Mouse (Mus musculus) MEL (cell line): ENCODE measurements around the gene Ppp1r27. TPM values are rescaled to one million over a fixed set of nuclear protein-coding genes. Genes with fewer than 3 reads are reported as not detected.

Experiments
- DNase-seq: peaks from one replicate; pipeline ENCODE4 v3.0.0; 2011; ENCODE audit warnings: low read depth, low spot score
- H3K27ac ChIP-seq: 2 replicates; pipeline ENCODE4 v1.5.1; 2012; ENCODE audit warnings: low read depth, mild to moderate bottlenecking, control low read depth, low read length, moderate library complexity; ENCODE audit not compliant: control insufficient read depth
- H3K27me3 ChIP-seq, 2 experiments: fragments of 150-350 bp in 1 of 2; sonication (generic) in 1 of 2; 2 replicates each; pipeline ENCODE4 v1.6.1; 2012; ENCODE audit warnings: low read length in 2 of 2, mild to moderate bottlenecking in 2 of 2, improper control_type of control experiment in 1 of 2, moderate library complexity in 1 of 2; ENCODE audit not compliant: insufficient read depth in 2 of 2, control insufficient read depth in 1 of 2
- H3K36me3 ChIP-seq, 2 experiments: 2 replicates each; pipeline ENCODE4 v1.6.1; 2012 to 2014; ENCODE audit warnings: low read length in 2 of 2, improper control_type of control experiment in 1 of 2, inconsistent platforms in 1 of 2, mild to moderate bottlenecking in 1 of 2; ENCODE audit not compliant: insufficient read depth in 2 of 2, control insufficient read depth in 1 of 2
- H3K4me1 ChIP-seq, 2 experiments: fragments of 150-350 bp in 1 of 2; sonication (generic) in 1 of 2; 2 replicates each; pipeline ENCODE4 v1.6.1; 2012; ENCODE audit warnings: low read length in 2 of 2, improper control_type of control experiment in 1 of 2, mild to moderate bottlenecking in 1 of 2; ENCODE audit not compliant: insufficient read depth in 2 of 2, control insufficient read depth in 1 of 2
- H3K4me3 ChIP-seq, 2 experiments: fragments of 150-350 bp in 1 of 2; sonication (generic) in 1 of 2; 2 replicates each; pipeline ENCODE4 v1.5.1; 2012; ENCODE audit warnings: low read depth in 2 of 2, low read length in 2 of 2, mild to moderate bottlenecking in 2 of 2, moderate library complexity in 2 of 2, control low read depth in 1 of 2, improper control_type of control experiment in 1 of 2; ENCODE audit not compliant: control insufficient read depth in 1 of 2, insufficient read depth in 1 of 2
- H3K79me2 ChIP-seq: 2 replicates; pipeline ENCODE4 v1.6.1; 2012; ENCODE audit warnings: mild to moderate bottlenecking, low read length, moderate library complexity; ENCODE audit not compliant: control insufficient read depth, poor library complexity, insufficient read depth
- H3K9ac ChIP-seq: 2 replicates; pipeline ENCODE4 v1.6.1; 2012; ENCODE audit warnings: low read depth, mild to moderate bottlenecking, control low read depth, low read length, moderate library complexity; ENCODE audit not compliant: control insufficient read depth, poor library complexity, severe bottlenecking
- H3K9me3 ChIP-seq: fragments of 150-350 bp; sonication (generic); replicated peaks from 2 replicates; pipeline ENCODE4 v1.6.1; 2012; ENCODE audit warnings: mild to moderate bottlenecking, low read length, improper control_type of control experiment, moderate library complexity; ENCODE audit not compliant: insufficient read depth
- CHD1 ChIP-seq: IDR thresholded peaks from 2 replicates; pipeline ENCODE4 v1.6.1; 2012; ENCODE audit warnings: low read depth, mild to moderate bottlenecking, inconsistent platforms, low read length, improper control_type of control experiment
- GATA1 ChIP-seq: IDR thresholded peaks from 2 replicates; pipeline ENCODE4 v1.6.1; 2011; ENCODE audit warnings: low read depth, low read length, improper control_type of control experiment
- MAX ChIP-seq: IDR thresholded peaks from 2 replicates; pipeline ENCODE4 v1.6.1; 2011; ENCODE audit warnings: low read length, improper control_type of control experiment
- MAZ ChIP-seq: IDR thresholded peaks from 2 replicates; pipeline ENCODE4 v1.6.1; 2012; ENCODE audit warnings: low read depth, mild to moderate bottlenecking, inconsistent platforms, low read length, improper control_type of control experiment
- MXI1 ChIP-seq: IDR thresholded peaks from 2 replicates; pipeline ENCODE4 v1.6.1; 2011; ENCODE audit warnings: mild to moderate bottlenecking, low read depth, low read length, improper control_type of control experiment
- MYC ChIP-seq: IDR thresholded peaks from 2 replicates; pipeline ENCODE4 v1.6.1; 2011; ENCODE audit warnings: low read depth, mild to moderate bottlenecking, low read length, improper control_type of control experiment, moderate library complexity
- POLR2A ChIP-seq, 2 experiments: IDR thresholded peaks; 2 replicates each; pipeline ENCODE4 v1.6.1; 2011 to 2012; ENCODE audit warnings: low read length in 2 of 2, mild to moderate bottlenecking in 2 of 2, control low read depth in 1 of 2, improper control_type of control experiment in 1 of 2, low read depth in 1 of 2, moderate library complexity in 1 of 2; ENCODE audit not compliant: control insufficient read depth in 1 of 2, insufficient read depth in 1 of 2, poor library complexity in 1 of 2
- POLR2AphosphoS2 ChIP-seq: IDR thresholded peaks from 2 replicates; pipeline ENCODE4 v1.6.1; 2011; ENCODE audit warnings: low read length, improper control_type of control experiment
- POLR2AphosphoS5 ChIP-seq: IDR thresholded peaks from 2 replicates; pipeline ENCODE4 v1.6.1; 2012; ENCODE audit warnings: low read depth, borderline replicate concordance, mild to moderate bottlenecking, inconsistent platforms, low read length, moderate library complexity, mixed read lengths
- RCOR1 ChIP-seq: IDR thresholded peaks from 2 replicates; pipeline ENCODE4 v1.6.1; 2012; ENCODE audit warnings: low read depth, mild to moderate bottlenecking, inconsistent platforms, low read length, improper control_type of control experiment
- TBP ChIP-seq: IDR thresholded peaks from 2 replicates; pipeline ENCODE4 v1.8.0; 2011; ENCODE audit warnings: low read depth, low read length, improper control_type of control experiment
- UBTF ChIP-seq: IDR thresholded peaks from 2 replicates; pipeline ENCODE4 v1.6.1; 2012; ENCODE audit warnings: low read depth, mild to moderate bottlenecking, inconsistent platforms, low read length, improper control_type of control experiment, moderate library complexity, borderline replicate concordance; ENCODE audit not compliant: insufficient read depth
- ZMIZ1 ChIP-seq: IDR thresholded peaks from 2 replicates; pipeline ENCODE4 v1.6.1; 2012; ENCODE audit warnings: low read depth, mild to moderate bottlenecking, inconsistent platforms, low read length, improper control_type of control experiment, moderate library complexity
- ZNF384 ChIP-seq: IDR thresholded peaks from 2 replicates; pipeline ENCODE4 v1.6.1; 2012; ENCODE audit warnings: low read depth, mild to moderate bottlenecking, inconsistent platforms, low read length, improper control_type of control experiment
- polyA plus RNA-seq, 2 experiments: library from polyadenylated mRNA; stranded (reverse) in 1 of 2; unstranded in 1 of 2; fragments of >175 nt in 1 of 2; fragments of >200 nt in 1 of 2; gene quantifications; 2 replicates each; pipeline versions ENCODE4 v1.2.1 to v1.2.4; 2012; ENCODE audit warnings: low replicate concordance in 2 of 2, low read depth in 1 of 2; ENCODE audit not compliant: insufficient read length in 2 of 2, insufficient read depth in 1 of 2, missing spikeins in 1 of 2
- total RNA-seq: library from RNA; depleted of rRNA; stranded (reverse); fragments of 300-350 nt; gene quantifications from 2 replicates; pipeline ENCODE4 v1.2.3, GENCODE M21; 2012

The Ppp1r27 gene
- total and polyA plus RNA-seq, 3 experiments: not detected

DNA sequence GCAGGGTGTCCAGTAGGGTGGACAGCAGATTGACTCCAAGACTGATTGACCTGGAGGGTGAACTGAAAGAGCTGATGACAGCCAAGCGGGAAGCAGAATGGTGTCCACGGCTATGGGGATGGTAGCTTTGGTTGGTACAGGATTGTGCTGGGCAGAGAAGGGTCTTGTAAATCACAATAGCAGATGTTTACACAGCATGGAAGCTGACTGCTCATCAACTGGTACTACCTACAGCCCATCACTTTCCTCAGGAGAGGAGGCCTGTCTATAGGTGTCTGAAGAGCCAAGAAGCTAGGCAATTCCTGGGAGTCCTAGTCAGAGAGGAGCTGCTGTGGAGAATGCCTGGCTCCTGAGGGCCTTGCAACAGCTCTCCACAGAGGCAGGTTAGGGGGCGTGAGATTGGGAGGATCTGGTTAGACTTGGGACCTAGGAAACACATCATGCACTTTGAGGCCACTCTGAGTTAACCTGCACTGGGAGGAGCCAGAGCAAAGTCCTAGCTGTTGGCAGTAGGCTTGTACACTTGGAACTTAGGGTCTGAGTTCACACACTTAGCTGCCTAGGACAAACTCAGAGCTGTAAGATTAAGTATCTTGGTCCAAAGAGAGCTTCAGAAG is 25.5 kb upstream of the Ppp1r27 start:
- no peaks in the 10 kb centered on the region for H3K27me3 ChIP-seq
- H3K9ac ChIP-seq: no peak overlapping the region
- H3K79me2 ChIP-seq: peaks cover 54% of the 10 kb centered on the region
- TF ChIP-seq POLR2A (IDR thresholded peaks at IDR 0.05; ENCODE audit: control insufficient read depth in 1 of 2, insufficient read depth in 1 of 2, low read depth in 1 of 2, low read length in 2 of 2, poor library complexity in 1 of 2) (peak in 1 of 2 experiments; percentile 54; a peak in 2 of 4 replicates), RCOR1 (no peak), POLR2AphosphoS2 (peak; percentile 16), ZMIZ1 (no peak)
- peak; percentile 44 for DNase-seq
- H3K36me3 ChIP-seq: peaks cover 4 to 22% of the 10 kb centered on the region in 2 experiments; a peak in 3 of 4 replicates
- no peaks in the 10 kb centered on the region for H3K9me3 ChIP-seq
- H3K4me1 ChIP-seq: peaks cover 8 to 18% of the 10 kb centered on the region in 2 experiments
- H3K27ac ChIP-seq: no peak overlapping the region
- H3K4me3 ChIP-seq: no peak overlapping the region

DNA sequence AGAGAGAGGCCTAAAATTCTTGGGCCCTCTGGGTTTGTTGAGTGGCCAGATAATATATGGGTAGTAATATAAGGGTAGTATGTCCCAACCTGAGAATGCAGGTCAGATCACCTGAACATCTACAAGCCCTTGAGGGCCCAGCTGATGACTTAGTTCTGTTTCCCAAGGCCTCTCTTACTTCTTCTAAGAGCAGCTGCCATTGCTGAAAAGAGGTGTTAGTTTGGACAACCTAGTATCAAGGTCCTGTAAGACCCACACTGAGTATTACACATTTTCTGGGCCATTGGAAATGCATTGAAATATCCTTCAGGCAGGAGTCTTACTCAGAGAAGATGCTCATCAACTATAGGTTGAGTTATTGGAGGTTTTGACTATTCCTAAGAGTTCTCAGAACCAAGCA is 25.0 kb upstream of the Ppp1r27 start:
- H3K27me3 ChIP-seq: no peaks in the 10 kb centered on the region
- no peaks in the 10 kb centered on the region for H3K9me3 ChIP-seq
- peaks cover 4 to 27% of the 10 kb centered on the region in 2 experiments for H3K36me3 ChIP-seq
- H3K9ac ChIP-seq: no peak overlapping the region
- H3K4me3 ChIP-seq: no peak overlapping the region
- DNase-seq: peak; percentile 50
- TF ChIP-seq GATA1 (no peak), CHD1 (no peak), TBP (no peak), MXI1 (no peak)
- H3K4me1 ChIP-seq: peaks cover 8 to 23% of the 10 kb centered on the region in 2 experiments
- H3K79me2 ChIP-seq: peaks cover 54% of the 10 kb centered on the region
- H3K27ac ChIP-seq: no peak overlapping the region

DNA sequence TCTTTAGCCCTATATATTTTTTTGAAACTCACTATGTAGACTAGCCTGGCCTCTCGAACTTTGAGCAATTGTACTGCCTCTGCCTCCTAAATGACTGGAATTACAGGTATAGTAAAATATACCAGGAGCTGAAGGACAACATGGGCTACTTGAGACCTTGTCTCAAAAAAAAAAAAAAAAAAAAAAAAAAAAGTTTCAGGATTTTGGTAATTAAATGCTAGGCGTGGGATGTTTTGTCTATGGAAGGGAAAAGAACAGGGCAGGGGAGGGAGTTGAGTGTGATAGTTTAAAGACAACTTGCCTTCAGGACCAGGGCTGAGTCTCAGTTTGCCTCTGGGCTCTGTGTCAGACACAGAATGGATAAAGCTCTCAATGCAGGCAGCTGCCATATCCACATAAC is 24.1 kb upstream of the Ppp1r27 start:
- peaks cover 8 to 22% of the 10 kb centered on the region in 2 experiments for H3K4me1 ChIP-seq
- no peak overlapping the region; a peak in 1 of 4 replicates for H3K4me3 ChIP-seq
- no peaks in the 10 kb centered on the region for H3K27me3 ChIP-seq
- H3K27ac ChIP-seq: no peak overlapping the region; the same call in 1 of the 2 replicates
- H3K36me3 ChIP-seq: peaks cover 8 to 33% of the 10 kb centered on the region in 2 experiments
- H3K9me3 ChIP-seq: no peaks in the 10 kb centered on the region
- peak overlapping the region; percentile 92 for H3K9ac ChIP-seq
- TF ChIP-seq MAX (no peak), MAZ (no peak), ZNF384 (peak; percentile 79), TBP (no peak), POLR2AphosphoS5 (no peak), MYC (no peak), POLR2A (IDR thresholded peaks at IDR 0.05; ENCODE audit: control insufficient read depth in 1 of 2, insufficient read depth in 1 of 2, low read depth in 1 of 2, low read length in 2 of 2, poor library complexity in 1 of 2) (peak in 1 of 2 experiments; percentile 10; a peak in 1 of 4 replicates), ZMIZ1 (no peak), UBTF (no peak)
- H3K79me2 ChIP-seq: peaks cover 51% of the 10 kb centered on the region
- no peak for DNase-seq
